Mouse (Mus musculus): Measurements from ENCODE around the gene Morf4l1. TPM values are rescaled to one million over a fixed set of nuclear protein-coding genes. Genes with fewer than 3 reads are reported as not detected.
"Not testable (repeated sequence)": the region's sequence is repeated elsewhere in the genome, so short reads cannot be mapped to it uniquely, and the experiment has no call there.

The Morf4l1 gene
- total RNA-seq, 2 experiments from 2014 or later, result 422 to 465 TPM

GRCm38 (mm10) chr9:90054371-90055145, 60.0 kb downstream of the Morf4l1 start:
- intact Hi-C loops (cut with DNase I), result no loop called here
- peak; percentile 36 for TF ChIP-seq CTCF (IDR thresholded peaks at IDR 0.05)
- peak in 1 of 2 experiments; percentile 19 for DNase-seq (ENCODE audit: extremely low spot score in 1 of 2, low spot score in 2 of 2)
- peak overlapping the region; percentile 66 for H3K27ac ChIP-seq
- H3K4me3 ChIP-seq, result peak overlapping the region; percentile 41

GRCm38 (mm10) chr9:90053852-90054251, 60.7 kb downstream of the Morf4l1 start, which contains the start of gene Ctsh:
Gene Ctsh, plus strand, starts transcription at chr9:90054152.
- intact Hi-C loops (cut with DNase I), result no loop called here
- H3K27ac ChIP-seq, result peak within 1 kb of the TSS; percentile 66

GRCm38 (mm10) chr9:90047937-90048627, 66.5 kb downstream of the Morf4l1 start:
- Histone ChIP-seq H3K27ac (peak overlapping the region; percentile 50; the same call in 1 of the 2 replicates), H3K4me3 (no peak overlapping the region)
- no peak for TF ChIP-seq CTCF (IDR thresholded peaks at IDR 0.05)
- intact Hi-C loops (cut with DNase I), result no loop called here
- no peak for DNase-seq (ENCODE audit: extremely low spot score in 1 of 2, low spot score in 2 of 2)

More at GRCm38 (mm10) chr9:90053852-90054251, 60.7 kb downstream of the Morf4l1 start, which contains the start of gene Ctsh:
- no peak for DNase-seq (ENCODE audit: extremely low spot score in 1 of 2, low spot score in 2 of 2)
- no peak for TF ChIP-seq CTCF (IDR thresholded peaks at IDR 0.05)
- H3K4me3 ChIP-seq, result peak within 1 kb of the TSS; percentile 41

- Histone ChIP-seq H3K4me3 (no peak overlapping the region), H3K27ac (no peak overlapping the region)
- TF ChIP-seq CTCF (IDR thresholded peaks at IDR 0.05), result no peak
- intact Hi-C loops (cut with DNase I), result no loop called here
- no peak for DNase-seq (ENCODE audit: extremely low spot score in 1 of 2, low spot score in 2 of 2)
Measured at GRCm38 (mm10) chr9:90045191-90045590, 69.4 kb downstream of the Morf4l1 start.

- DNase-seq (ENCODE audit: extremely low spot score in 1 of 2, low spot score in 2 of 2); H3K27ac ChIP-seq; intact Hi-C loops (cut with DNase I); H3K4me3 ChIP-seq: not testable (repeated sequence)
Measured at GRCm38 (mm10) chr9:90042906-90043305, 71.7 kb downstream of the Morf4l1 start.

Other genes starting within 250 kb of the Morf4l1 start
- gene Rasgrf1, start 204.9 kb downstream of the Morf4l1 start, total RNA-seq (2021), result 100 to 1,000 TPM; 273 to 297 TPM
- 10 to 100 TPM; 14.1 to 18.9 TPM for gene Ctsh, start 60.6 kb downstream of the Morf4l1 start, total RNA-seq (2021)
- under 1 TPM; 0.29 to 0.63 TPM for gene Adamts7, start 48.3 kb upstream of the Morf4l1 start, total RNA-seq (2021)
- 10 to 100 TPM; 14.1 to 14.2 TPM for gene Tbc1d2b, start 156.0 kb upstream of the Morf4l1 start, total RNA-seq (2021)